Mouse (Mus musculus): Measurements from ENCODE around the gene Kdsr.

The Kdsr gene

DNA sequence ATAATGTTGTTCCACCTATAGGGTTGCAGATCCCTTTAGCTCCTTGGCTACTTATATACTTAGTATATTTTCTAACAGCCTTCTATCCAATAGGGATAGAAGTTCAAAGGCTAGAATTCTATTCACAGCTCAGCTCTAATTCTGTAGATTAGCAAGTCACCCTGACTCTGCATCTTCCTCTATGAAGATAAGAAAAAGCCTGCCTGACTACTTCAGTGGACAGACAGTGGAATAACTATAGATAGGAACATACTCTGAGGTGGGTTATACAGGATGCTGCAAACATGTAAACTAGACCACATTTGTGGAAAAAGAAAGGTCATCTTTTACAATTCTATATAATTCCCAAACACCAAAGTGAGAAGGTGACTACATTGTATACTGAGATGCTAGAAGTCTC, 66.9 kb downstream of the Kdsr start:
- no peak for DNase-seq

DNA sequence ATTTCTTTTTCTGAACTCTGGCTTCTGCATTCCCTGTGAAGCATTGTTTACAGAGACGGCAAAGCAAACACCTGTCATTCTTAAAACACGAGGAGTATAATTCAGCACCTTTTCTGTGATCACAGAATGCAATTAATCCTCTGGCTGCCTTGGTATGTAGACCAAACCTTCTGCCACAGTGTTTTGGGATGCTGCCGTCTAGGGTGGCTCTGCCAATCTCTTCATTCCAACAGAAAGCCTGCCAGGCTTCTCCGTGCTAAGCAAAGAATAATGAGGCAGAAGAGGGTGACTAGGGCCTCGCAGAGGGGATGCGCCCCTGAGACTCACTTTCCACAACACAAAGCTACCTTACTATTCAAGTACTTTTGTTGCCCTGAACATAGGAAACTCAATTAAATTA, 68.6 kb downstream of the Kdsr start:
- DNase-seq = no peak

DNA sequence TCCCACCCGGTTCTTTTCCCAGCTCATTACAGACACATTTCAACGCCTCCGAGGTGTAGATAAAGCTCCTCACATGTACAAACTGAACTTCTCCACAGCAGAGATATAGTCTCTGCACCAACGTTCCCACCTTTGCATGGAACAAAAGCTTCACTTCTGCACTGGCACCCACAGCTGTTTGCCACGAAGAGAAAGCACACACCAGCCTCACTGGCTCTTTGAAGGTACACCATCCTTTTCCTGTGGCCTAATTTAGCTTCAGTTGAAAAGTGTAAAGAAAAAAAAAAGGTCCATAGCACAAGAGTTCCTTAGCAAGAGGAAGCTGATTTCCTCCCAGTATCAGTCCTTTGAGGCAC, 71.4 kb downstream of the Kdsr start:
- no peak for DNase-seq

DNA sequence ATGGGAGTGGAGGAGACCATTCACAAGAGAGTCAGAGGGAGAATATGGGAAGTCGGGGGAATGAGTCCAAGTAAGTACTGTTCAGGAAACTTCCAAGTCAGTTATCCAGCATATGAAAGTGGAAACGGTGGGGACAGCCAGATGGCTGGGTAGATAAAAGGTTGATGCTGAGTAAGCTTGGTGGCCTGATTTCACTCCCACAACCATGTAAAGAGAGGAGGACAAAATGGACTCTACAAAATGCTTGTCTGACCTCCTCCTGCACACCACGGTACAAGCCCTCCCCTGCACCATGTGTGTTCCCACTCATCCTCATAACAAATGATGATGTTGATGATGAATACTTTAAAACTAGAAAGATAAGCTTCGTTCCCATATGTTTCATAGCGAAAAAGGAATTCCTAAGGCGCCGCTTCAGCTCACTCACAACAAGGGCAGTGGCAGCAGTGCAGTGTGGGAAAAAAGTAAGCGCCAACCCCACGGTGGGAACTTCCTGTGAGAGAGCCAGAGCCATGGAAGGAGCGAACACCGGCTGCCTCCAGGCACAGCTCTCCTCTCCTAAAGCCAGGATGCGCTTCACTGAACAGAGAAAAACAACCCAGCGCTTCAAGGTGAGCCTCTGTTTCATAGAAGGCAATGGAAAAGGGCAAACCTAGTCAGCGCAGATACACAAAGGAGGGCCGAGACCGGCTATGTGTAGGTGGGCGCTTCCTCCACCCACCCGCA, 71.9 kb downstream of the Kdsr start:
- DNase-seq = peak; percentile 70

DNA sequence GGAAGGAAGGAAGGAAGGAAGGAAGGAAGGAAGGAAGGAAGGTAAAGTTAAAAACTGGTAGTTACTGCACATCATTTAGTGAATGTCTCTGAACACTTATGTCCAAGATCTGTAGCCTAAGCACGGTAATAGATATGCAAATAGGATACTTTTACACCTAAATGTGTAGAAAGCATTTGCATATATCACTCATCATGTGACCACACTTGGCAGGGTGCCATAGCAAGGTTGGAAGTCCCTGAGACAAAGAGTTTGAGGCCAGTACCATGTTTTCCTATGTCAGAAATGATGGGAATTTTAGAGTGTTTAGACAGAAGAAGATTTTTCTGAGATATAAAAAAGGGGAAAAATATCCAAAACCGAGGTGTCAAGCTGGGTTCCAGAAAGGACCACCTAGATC, 73.8 kb downstream of the Kdsr start:
- no peak for DNase-seq

DNA sequence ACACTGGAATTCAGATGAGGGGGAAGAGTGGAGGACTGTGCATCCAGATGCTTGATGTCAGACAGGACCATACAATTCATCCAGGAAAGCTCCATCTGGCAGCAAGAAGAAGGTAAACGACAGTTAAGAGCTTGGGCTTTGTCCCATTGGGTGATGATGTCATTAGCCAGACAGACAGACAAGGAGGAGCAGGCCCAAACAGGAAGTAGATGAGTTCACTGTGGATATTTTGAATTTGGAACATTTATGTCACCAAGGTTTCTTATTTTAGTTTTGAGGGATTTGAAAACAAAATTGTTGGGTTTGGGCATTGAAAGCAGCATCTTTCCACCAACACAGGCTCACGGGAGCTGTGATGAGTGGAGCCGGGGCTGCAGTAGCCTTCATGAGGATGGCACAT, 75.0 kb downstream of the Kdsr start:
- no peak for DNase-seq

DNA sequence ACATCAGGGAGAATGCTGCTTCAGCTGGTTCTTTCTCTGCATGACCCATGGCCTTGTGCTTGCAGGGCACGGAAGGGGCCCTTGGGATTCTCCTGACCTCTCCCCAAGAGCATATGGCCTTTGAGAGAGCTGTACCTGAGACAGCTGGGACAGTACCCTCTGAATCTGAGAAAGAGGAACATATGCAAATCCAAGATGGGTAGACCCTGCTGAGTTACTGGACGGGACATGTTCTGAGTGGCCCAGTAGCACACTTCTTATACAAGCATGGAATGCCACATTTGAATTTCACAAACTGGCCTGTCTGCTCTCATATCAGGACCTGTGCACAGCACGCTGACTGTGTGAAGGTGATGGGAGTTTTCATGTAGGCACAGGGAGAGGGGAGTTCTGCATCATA, 76.7 kb downstream of the Kdsr start:
- DNase-seq = no peak

DNA sequence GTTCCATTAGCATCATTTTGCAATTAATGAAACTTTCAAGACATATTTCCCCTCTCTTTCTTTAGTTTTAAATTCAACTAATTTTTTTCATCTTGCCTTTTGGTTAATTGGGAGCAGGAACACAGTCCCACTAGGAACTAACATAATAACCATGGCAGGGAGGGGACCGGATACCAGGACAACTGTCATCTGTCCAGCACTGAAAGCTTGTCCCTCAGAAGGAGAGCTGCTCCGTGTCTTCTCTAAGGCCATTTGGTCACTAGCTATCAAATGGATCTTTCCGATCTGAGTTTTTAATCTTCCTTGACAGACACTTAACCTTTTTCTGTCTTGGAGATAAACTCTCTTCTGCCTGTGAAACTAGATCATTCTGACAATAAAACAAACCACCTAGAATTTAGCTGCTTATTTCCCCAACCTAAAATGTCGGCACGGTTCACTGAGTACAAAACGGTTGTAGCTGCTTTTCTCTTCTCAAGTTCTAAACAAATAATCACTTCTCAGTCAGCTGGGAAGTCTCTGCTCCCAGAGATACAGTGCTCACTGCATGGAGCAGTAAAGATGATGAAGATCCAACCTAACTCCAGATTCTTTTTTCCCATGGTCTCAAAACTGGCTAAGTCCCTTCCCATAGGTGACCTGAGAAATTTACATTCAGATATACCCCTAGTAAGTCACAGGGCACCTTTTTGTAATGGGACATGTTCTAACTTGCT, 79.6 kb downstream of the Kdsr start:
- DNase-seq = no peak

DNA sequence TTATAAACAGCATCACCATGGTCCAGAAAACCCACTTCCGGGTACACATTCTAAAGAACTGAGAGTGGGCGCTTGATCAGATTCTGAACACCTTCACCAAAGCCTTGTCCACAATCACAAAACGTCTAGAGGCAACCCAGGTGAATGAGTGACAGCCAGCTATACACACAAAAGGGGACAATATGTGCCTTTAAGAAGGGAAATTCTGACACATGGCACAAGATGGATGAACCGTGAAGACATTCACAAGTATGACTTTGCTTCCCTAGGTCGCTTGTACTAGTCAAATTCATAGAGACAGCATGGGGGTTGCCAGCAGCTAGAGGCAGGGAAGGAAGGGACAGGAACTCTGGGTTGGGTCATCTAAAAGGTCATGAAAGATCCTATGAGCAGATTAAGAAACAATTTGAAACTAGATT, 81.5 kb downstream of the Kdsr start:
- DNase-seq = no peak

Measured in kidney, postnatal 10 days (tissue).